Mouse (Mus musculus) fat pad, adult 2 months (tissue): ENCODE results near the gene Nelfe.

Experiments used
- DNase-seq: peaks from one replicate; pipeline ENCODE4 v3.0.0-alpha.2; 2011; ENCODE audit warnings: low read depth, low spot score; ENCODE audit errors: extremely low read depth

Nelfe gene

DNA sequence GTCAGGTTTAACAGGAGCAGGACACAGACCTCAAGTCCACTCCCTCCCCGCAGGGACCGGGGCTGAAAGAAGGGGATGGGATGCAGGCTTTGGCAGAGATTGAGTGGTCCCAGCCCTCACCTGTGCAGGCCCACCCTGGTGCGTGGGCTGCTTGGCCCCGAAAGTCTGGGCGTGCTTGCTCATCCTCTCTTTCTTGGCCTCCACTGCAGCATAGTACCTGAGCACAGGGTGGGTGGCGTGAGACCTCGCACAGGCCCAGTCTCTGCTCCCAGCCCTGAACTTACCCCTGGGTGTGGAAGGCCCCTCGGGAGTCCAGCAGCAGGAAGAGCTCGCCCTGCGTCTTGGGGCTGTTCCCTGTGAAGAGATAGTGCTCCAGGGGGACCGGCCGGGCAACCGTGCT is 5.3 kb upstream of the Nelfe start:
- DNase-seq = no peak

DNA sequence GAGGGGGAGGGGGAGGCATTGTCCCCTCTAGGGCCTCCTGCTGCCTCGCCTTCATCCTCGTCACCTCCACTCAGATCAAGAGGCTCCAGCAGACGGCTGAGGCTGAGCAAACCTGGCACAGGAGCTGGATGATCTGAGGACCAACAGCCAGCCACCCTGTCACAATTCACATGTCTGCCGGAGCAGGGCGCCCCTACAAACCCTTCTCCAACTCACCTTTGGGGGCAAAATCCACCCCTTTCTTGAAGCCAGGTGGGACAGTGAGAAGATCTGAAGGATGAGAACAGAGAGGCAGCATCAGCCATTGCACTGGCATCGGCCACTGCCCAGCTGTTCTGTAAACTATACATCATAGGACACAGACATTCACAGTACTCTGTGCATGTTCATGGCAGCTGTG is 3.0 kb upstream of the Nelfe start:
- no peak for DNase-seq

DNA sequence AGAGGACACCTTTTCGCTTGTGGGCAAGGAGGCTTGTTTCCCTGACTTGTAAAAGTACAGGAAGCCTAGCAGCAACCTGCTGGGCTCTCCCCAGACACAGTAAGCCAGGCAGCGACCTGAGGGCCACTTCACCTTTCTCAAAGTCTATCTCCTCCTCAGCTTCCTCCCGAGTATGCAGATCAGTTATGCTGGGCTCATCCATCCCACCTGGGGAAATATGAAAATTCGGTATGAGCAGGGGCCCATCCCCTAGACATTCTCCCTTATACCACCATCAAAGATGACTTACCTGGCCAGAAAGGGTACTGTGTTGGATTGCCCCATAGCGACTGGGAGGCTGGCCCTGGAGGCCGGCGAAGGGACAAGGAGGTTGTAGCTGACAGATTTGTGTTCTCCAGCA is 2.6 kb upstream of the Nelfe start:
- DNase-seq = no peak

DNA sequence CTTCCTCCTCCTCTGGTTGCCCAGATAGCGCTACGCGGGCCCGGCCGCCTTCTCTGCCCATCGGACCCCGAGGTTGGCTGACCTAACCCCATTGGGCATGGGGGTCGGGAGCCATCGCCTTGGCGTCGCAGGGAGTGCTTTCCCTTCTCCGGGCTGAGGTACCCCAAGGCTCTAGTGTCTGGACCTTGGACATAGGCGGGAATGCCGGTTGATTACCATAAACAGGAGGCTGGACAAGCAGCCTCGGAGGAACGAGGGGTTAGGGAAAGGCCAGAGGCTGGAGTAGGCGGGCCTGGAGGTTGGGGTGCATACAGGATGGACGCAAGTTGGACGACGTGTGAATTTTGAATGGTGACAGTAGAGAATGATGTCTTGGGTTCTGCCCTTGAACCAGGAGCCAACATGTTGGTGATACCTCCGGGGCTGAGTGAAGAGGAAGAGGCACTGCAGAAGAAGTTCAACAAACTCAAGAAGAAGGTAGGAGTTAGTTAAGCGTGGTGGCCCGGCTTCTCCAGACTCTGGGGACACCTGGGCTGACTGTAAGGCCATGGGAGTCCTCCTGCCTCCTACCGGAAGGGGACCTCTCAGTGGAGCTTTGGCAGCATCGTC is 430 bp downstream of the Nelfe start:
- no peak for DNase-seq

DNA sequence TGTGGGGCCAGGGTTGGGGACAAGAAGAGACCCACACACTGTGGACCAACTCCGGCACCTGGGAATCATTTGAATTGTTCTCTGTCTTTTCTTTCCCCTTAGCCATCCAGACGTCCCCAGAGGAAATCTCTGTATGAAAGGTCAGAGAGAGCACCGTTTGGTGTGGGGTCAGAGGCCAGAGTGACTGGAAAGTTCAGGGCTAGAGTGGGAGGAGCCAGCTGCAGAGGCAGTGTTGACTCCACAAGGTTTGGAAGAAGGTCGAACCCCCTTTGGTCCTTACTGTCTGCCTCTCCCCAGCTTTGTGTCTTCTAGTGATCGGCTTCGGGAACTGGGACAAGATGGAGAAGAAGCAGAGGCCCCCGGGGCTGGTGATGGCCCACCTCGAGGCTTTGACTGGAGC is 3.3 kb downstream of the Nelfe start:
- DNase-seq = no peak

DNA sequence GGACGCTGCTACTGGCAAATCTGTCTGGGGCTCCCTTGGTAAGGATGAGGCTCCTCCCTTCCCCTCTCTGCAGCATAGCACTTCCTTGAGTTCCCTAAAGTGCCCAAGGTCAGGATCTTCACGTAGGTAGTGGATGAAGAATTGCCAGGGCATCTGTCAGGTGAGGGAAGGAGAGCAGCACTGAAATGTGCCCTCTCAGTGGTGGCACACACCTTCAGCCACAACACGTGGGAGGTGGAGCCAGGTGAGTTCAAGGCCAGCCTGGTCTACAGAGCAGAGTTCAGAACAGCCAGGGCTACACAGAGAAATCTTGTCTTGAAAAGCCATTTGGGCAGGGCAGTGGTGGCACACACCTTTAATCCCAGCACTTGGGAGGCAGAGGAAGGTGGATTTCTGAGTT is 4.6 kb downstream of the Nelfe start:
- DNase-seq = no peak

DNA sequence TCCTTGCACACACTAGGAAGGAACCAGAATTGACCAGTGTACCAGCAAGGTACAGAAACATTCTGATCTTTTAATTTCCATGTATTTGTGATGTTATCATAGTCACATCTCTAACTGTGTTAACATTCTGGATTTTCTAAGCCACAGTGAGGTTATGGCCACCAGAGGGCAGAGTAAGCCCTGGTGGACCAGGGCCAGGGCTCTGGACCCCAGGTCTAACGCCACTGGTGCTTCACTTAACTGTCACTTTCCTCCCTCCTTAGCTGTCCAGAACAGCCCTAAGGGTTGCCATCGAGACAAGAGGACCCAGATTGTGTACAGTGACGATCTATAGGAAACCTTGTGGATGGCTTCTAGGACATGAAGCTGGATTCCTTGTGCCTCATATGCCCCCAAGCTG is 5.6 kb downstream of the Nelfe start:
- no peak for DNase-seq

DNA sequence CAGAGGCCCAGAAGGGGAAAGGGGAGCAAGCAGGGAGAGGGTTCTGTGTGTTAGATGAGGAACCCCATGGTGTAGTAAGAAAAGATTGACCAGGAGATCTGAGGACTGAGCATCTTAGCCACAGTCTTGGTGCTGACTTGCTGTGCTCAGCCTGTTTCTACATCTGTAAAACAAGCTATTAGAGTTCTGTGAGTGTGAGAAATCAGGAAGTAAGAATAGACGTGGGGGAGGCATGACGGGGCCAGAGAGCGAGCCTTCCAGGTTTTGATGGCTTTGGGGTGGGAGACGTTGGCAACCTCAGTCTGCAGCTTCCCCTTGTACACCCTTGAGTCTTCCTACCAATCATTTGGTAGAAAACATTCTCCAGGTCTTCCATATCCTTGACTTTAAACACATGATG is 8.5 kb downstream of the Nelfe start:
- no peak for DNase-seq

DNA sequence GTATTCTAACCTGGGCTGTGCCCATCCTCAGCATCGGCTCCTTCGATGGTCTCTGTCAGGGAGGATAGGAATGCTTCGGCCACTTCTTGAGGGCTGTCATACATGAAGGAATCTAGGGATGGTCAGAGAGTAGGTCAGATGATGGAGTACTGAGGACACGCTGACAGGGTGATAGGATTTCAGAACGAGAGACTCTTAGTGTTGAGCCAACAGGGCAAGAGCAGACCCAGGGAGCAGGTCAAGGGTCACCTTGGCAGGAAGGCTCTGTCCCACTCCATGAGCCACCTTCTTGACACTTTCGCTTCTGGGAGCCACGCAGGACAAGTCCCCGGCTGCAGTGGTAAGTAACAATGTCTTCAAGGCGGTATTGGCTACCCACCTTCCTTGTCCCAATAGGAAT is 10.3 kb downstream of the Nelfe start:
- DNase-seq = no peak

DNA sequence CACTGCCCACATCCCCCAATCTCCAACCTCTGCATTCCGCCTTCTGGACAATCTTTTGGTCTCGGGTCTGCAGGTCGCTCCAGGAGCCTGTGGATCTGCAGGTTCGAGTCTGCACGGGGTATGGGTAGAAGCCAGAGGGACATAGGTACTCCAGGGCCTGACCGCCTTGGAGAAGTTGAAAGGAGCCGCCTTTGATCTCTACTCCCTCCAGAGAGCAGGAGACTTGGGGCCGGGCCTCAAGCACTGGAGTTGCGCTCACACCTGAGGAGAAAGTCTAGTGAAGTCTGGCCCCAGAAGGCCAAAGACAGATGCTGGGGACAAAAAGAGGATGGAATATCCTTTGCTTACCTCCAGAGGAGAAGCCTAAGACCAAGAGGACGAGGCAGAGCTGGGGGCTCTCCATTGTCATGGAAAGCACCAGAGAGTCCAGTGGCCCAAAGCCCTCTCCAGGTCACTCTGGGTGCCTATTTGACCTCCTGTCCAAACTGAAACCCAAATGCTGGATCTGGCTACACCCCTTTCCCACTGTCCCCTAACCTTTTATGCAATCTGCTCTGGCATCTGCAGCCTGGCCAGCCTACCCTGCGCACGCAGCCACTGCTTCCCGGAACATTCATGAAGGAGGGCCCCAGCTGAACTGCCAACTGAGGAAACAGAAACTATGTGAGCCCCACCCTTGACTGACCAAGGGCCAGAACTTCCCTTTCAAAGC is 11.7 kb downstream of the Nelfe start:
- no peak for DNase-seq

DNA sequence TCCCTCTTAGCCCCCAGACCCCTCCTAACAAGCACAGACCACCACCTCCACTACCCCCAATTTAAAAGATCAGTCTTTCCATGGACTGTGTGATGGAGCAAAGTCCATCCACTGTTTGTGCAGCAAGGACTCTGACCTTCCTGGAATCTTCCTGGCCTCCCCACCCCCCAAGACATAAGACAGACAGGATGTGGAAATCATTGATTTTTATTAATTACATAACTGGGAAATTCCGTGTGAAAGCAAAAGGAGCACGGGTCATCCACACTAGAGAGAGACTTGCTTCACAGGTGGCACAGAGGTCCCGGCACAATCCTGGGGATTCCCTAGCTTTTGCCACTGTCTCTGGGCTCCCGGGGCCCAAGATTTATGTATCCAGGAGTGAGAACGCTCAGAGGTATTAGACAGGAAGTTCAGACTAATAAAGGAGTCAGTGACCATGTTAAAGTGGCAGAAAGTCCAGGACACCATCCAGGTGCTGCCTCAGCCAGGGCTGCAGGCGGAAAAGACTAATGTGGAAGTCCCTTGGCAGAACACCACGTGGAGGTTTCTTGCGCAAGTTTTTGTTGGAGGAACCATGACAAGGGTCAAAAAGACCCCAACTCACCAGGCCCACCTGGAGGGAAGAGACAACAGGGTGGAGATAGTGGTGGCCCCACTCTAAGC is 12.4 kb downstream of the Nelfe start, which contains the start of gene Cfb:
Cfb (minus strand) TSS at position 103 of the 666 bp plus-strand sequence.
- peak; percentile 33 for DNase-seq

DNA sequence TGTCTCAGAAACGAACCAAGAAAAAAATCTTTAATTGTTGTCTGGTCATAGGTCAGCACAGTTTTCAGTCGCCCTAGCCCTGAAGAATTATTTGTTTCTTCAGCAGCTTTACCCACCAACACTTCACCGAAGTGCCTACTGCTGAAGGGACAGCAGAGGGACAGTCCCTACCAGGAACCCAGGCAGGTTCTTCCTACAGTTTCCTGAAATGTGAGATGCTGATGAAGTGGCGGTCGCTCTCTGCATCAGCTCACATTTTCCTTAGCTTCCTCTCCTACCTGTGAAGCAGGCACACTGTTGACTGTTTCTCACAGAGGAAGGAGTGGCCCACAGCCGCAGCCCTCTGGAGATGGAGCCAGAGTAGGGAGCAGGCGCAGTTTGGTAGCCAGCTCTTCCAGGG is 15.8 kb downstream of the Nelfe start:
- no peak for DNase-seq

DNA sequence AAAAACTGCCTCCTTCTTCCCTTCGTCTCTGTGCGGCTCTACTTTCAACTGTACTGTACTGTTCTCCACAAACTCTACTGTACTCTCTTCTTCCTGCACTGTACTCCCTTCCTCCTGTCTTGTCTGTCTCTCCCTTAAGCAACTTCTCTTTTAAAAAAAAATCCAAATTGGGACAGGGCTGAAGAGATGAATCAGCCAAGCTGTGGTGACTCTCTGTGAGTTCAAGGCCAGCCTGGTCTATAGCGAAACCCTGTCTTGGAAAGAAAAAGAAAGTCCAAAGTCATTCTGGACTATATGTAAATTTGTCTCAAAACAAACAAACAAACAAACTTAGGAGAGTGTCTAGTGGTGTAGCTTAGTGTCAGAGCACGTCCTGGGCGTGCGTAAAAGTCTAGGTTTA is 24.1 kb downstream of the Nelfe start:
- no peak for DNase-seq

DNA sequence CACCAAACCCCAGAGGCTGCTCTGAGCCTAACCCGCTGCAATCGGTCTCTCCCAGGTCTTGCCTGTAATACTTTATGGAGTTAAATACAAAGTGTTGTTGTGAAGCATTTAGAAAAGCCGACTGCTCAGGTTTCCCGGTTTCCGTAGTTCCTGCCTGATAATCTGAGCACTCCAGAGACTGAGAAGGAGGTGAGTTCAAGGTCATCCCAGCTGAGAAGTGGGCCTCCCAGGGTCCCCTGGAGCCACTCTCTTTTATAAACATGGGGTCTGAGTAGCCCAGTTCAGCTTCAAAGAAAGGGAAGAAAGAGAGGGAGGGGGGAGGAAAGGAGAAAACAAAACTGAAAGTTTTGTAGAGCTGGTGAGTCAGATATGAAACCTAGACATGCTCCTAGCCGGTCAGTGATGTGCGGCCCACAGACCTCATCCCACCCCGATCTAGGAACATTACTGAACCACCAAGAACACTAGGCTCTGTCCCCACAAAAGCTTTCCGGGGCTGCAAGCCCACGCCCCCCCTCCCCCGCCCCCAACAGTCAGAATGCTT is 29.2 kb downstream of the Nelfe start, which contains the start of gene Zbtb12:
Zbtb12 (plus strand) TSS at position 148 of the 544 bp plus-strand sequence.
- DNase-seq = no peak

DNA sequence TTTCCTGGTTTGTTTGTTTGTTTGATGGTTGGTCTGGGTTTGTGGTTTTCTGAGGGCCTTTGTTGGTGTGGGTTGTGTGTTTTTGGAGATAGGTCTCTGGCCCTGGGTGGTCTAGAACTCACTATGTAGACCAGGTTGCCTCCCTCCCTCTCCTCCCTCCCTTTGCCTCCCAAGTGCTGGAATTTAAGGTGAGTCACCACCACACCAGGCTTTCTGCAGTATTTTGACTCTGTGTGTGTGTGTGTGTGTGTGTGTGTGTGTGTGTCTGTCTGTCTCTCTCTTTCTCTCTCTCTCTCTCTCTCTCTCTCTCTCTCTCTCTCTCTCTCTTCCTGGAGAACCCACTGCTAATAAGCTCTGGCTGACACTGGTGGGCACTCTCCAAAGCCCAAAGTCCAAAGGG is 31.0 kb downstream of the Nelfe start:
- no peak for DNase-seq

DNA sequence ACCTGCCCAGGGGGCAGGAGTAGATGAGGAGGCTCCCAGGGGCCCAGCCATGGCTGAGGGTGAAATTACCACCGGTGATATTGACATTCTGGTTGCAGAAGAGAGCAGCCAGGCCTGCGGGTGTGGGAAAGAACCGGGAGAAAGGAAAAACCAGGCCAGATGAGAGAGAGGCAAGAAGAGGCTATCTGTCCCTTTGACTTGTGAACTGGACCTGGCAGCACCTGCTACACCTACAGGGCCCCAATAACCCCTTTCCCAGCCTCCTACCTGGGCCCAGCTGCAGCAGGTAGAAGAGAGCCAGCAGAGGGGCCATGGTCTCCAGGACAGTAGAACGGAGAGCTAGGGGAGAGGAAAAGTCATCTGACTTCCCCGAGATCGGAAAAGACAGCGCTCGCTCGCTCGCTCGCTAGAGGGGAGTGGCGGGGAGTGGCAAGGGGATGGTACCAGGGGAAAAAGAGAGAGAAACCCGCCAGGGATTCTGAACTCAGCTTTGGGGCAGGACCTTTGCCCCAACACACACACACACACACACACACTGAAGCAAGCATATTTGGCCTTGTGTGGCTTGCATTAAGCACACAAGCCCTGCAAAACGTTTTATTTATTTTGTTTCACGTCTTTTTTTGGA is 31.6 kb downstream of the Nelfe start, which contains the start of gene Gm20547:
Gm20547 (minus strand) TSS at position 360 of the 628 bp plus-strand sequence.
- no peak for DNase-seq

DNA sequence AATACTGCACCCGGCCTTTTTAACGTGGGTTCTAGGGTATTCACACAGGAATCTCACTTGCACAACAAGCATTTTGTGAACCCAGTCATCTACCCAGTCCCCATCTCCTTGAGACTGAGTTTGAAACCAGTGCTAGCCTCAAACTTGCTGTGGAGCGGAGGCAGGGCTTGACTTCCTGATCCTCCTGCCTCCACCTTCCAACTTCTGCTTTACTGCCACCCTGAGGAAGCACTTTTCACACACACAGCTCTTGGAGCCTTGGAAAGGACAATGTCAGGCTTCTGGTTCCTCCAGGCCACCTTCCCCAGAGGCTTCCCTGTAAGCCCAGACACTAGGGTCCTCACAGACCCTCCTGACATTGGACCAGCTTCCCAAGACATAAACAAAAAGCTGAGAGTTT is 33.1 kb downstream of the Nelfe start:
- no peak for DNase-seq

DNA sequence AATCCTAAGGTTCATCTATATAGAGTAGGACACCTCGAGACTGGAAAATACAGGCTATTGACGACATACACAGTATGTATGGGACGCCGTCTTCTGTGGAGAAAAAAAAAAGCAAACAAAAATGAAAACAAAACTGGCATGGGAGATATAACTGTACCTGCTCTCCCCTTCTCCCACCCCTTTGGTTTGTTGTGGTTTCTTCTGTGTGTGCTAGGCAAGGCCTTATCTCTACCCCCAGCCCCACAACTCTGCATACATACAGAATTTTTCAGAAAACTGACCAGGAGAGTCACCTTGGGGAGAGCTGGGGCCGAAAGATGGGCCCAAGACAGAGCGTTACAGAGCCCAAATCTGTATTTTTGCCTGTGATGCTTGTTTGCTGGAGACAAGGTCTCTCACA is 34.5 kb downstream of the Nelfe start:
- no peak for DNase-seq

DNA sequence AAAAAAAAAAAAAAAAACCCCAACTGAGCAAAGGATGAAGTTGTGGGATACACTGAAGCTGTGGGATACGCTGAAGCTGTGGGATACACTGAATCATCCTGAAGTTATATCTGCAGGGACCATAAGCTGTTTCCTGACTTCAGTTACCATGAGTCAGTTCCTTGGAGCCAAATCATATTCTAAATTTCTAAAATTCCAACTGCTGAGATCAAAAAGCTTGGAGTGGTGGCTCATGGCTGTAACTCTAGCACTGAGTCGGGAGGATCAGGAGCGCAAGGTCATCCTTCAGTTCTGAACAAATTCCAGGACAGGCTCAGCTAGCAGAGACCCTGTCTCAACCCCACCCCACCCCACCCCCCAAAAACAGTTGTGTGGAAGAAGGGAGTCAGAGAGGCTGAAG is 35.4 kb downstream of the Nelfe start:
- DNase-seq = no peak

DNA sequence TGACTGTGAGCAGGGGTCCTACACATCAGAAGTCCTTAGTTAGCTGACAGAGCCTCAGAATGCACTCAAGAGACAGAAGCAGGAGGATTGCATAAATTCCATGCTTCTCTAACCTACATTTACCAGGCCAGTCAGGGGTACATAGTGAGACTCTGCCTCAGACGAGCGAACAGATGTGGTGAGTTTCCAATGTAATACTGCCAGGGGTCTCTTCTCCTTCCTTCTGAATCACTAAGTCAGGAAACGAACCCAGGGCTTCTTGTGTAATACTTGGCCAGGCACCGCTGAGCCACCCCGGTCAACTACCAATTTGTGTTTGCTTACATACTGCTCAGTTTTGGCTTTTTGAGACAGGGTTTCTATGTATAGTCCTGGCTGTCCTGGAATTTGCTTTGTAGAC is 37.8 kb downstream of the Nelfe start:
- DNase-seq = no peak

DNA sequence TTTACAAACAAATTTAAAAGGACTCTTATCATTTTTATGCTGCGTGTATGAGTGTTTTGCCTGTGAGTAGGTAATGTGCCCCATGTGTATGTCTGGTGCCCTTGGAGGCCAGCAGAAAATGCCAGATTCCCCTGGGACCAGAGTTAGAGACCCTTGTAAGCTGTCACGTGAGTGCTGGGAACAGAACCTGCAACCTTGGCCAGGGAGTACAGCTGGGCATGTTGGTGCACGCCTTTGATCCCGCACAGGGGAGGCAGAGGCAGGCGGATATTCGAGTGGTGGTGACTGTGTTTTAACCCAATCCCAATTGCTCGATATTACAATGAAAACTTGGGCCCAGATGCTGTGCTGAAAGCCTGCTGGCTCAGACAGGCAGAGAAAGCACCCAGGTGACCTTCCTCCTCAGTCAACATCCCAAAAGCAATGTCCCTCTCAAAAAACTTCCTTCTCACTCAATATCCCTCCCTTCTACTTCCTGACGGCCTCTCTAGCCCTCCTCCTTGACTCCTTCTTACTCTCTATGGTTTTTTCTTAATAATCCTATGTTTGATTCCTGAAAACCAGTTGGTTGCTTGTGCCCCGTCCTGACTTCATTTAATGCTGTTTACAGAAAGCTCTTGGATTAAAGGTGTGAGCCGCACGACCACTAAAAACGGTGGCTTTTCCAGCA is 40.0 kb downstream of the Nelfe start:
- no peak for DNase-seq
